Mouse (Mus musculus): ENCODE results near the gene Epp13. TPM values are rescaled to one million over a fixed set of nuclear protein-coding genes. Genes with fewer than 3 reads are reported as not detected.
A peak's percentile ranks its signal among the peaks of the same experiment; 100 is the strongest.
"Not testable (repeated sequence)": the region's sequence is repeated elsewhere in the genome, so short reads cannot be mapped to it uniquely, and the experiment has no call there.

Gene Epp13
- polyA plus RNA-seq, 1 experiment from 2014 or later, result not detected

GRCm38 (mm10) chr7:6300796-6301195, 48.3 kb downstream of the Epp13 start:
- not testable (repeated sequence) for H3K4me2 ChIP-seq (replicated peaks; ENCODE audit: low read depth, low read length); H3K36me3 ChIP-seq (ENCODE audit: control insufficient read depth, insufficient read depth, low read length)

GRCm38 (mm10) chr7:6330458-6331232, 78.1 kb downstream of the Epp13 start:
- Histone ChIP-seq H3K9ac (ENCODE audit: low read depth, low read length) (peak overlapping the region; percentile 81), H3K4me3 (ENCODE audit: low read length) (peak overlapping the region; percentile 61), H3K27me3 (ENCODE audit: control insufficient read depth, insufficient read depth, low read length) (no peaks in the 10 kb centered on the region), H3K4me2 (replicated peaks; ENCODE audit: low read depth, low read length) (peak overlapping the region; percentile 72), H3K36me3 (ENCODE audit: control insufficient read depth, insufficient read depth, low read length) (peaks cover 6% of the 10 kb centered on the region), H3K4me1 (ENCODE audit: control insufficient read depth, insufficient read depth, low read length) (peaks cover 8% of the 10 kb centered on the region; the same call in 1 of the 2 replicates), H3K9me3 (ENCODE audit: control insufficient read depth, low read length) (no peaks in the 10 kb centered on the region), H3K27ac (ENCODE audit: low read depth, low read length) (peak overlapping the region; percentile 74)
- peak; percentile 73 for ATAC-seq (ENCODE audit: low FRiP score, low TSS enrichment)
- 16% methylated on average over 23 of the region's 23 CpGs for WGBS

More at GRCm38 (mm10) chr7:6300796-6301195, 48.3 kb downstream of the Epp13 start:
- H3K9ac ChIP-seq (ENCODE audit: low read depth, low read length); H3K4me3 ChIP-seq (ENCODE audit: low read length); H3K27ac ChIP-seq (ENCODE audit: low read depth, low read length); H3K4me1 ChIP-seq (ENCODE audit: control insufficient read depth, insufficient read depth, low read length); H3K9me3 ChIP-seq (ENCODE audit: control insufficient read depth, low read length); H3K27me3 ChIP-seq (ENCODE audit: control insufficient read depth, insufficient read depth, low read length); ATAC-seq (ENCODE audit: low FRiP score, low TSS enrichment): not testable (repeated sequence)
- WGBS, result 79% methylated on average over 11 of the region's 11 CpGs

GRCm38 (mm10) chr7:6331233-6331956, 78.9 kb downstream of the Epp13 start, which contains the start of gene Zfp583:
TSS of gene Zfp583 (minus strand) at chr7:6331285.
- 6% methylated on average over 30 of the region's 31 CpGs for WGBS
- peaks cover 6% of the 10 kb centered on the region for H3K36me3 ChIP-seq (ENCODE audit: control insufficient read depth, insufficient read depth, low read length)

More at GRCm38 (mm10) chr7:6331233-6331956, 78.9 kb downstream of the Epp13 start, which contains the start of gene Zfp583:
- Histone ChIP-seq H3K9me3 (ENCODE audit: control insufficient read depth, low read length) (no peaks in the 10 kb centered on the region), H3K4me3 (ENCODE audit: low read length) (peak within 1 kb of the TSS; percentile 61), H3K27ac (ENCODE audit: low read depth, low read length) (peak within 1 kb of the TSS; percentile 74), H3K4me2 (replicated peaks; ENCODE audit: low read depth, low read length) (peak within 1 kb of the TSS; percentile 72), H3K27me3 (ENCODE audit: control insufficient read depth, insufficient read depth, low read length) (no peaks in the 10 kb centered on the region), H3K9ac (ENCODE audit: low read depth, low read length) (peak within 1 kb of the TSS; percentile 81), H3K4me1 (ENCODE audit: control insufficient read depth, insufficient read depth, low read length) (peaks cover 8% of the 10 kb centered on the region; the same call in 1 of the 2 replicates)
- peak; percentile 96 for ATAC-seq (ENCODE audit: low FRiP score, low TSS enrichment)

Other genes starting within 250 kb of the Epp13 start
- gene Vmn1r65, start 241.7 kb upstream of the Epp13 start, polyA plus RNA-seq (2014; fragmentation: Nextera tagmentation; extraction: Ambion mirVana), result not detected in 2 replicates
- not detected in 2 replicates for gene Nlrp4c, start 207.5 kb upstream of the Epp13 start, polyA plus RNA-seq (2014; fragmentation: Nextera tagmentation; extraction: Ambion mirVana)
- gene Zfp787, start 96.7 kb upstream of the Epp13 start, polyA plus RNA-seq (2014; fragmentation: Nextera tagmentation; extraction: Ambion mirVana), result 15.3 and 20.9 TPM in 2 replicates
- gene Zfp444, start 80.5 kb upstream of the Epp13 start, polyA plus RNA-seq (2014; fragmentation: Nextera tagmentation; extraction: Ambion mirVana), result 59.7 and 70.8 TPM in 2 replicates
- not detected in 2 replicates for gene Galp, start 55.6 kb upstream of the Epp13 start, polyA plus RNA-seq (2014; fragmentation: Nextera tagmentation; extraction: Ambion mirVana)
- not detected in 2 replicates for gene Zscan5b, start 30.4 kb upstream of the Epp13 start, polyA plus RNA-seq (2014; fragmentation: Nextera tagmentation; extraction: Ambion mirVana)
- gene Zfp667, start 33.9 kb downstream of the Epp13 start, polyA plus RNA-seq (2014; fragmentation: Nextera tagmentation; extraction: Ambion mirVana), result 4.4 and 4.8 TPM in 2 replicates
- gene Zfp583, start 78.6 kb downstream of the Epp13 start, polyA plus RNA-seq (2014; fragmentation: Nextera tagmentation; extraction: Ambion mirVana), result 4.1 and 5.5 TPM in 2 replicates
- gene Gm3854, start 91.0 kb downstream of the Epp13 start, polyA plus RNA-seq (2014; fragmentation: Nextera tagmentation; extraction: Ambion mirVana), result 2.6 TPM in 2 replicates
- 2.1 TPM in 2 replicates for gene Zfp78, start 110.6 kb downstream of the Epp13 start, polyA plus RNA-seq (2014; fragmentation: Nextera tagmentation; extraction: Ambion mirVana)
- gene Zfp28, start 130.6 kb downstream of the Epp13 start, polyA plus RNA-seq (2014; fragmentation: Nextera tagmentation; extraction: Ambion mirVana), result 7.5 and 8.7 TPM in 2 replicates
- gene Smim17, start 146.0 kb downstream of the Epp13 start, polyA plus RNA-seq (2014; fragmentation: Nextera tagmentation; extraction: Ambion mirVana), result not detected in 2 replicates
- gene Gm20715, start 157.6 kb downstream of the Epp13 start, polyA plus RNA-seq (2014; fragmentation: Nextera tagmentation; extraction: Ambion mirVana), result not detected in 2 replicates
- not detected in 2 replicates for gene Olfr1344, start 186.0 kb downstream of the Epp13 start, polyA plus RNA-seq (2014; fragmentation: Nextera tagmentation; extraction: Ambion mirVana)
- gene Olfr1336, start 203.5 kb downstream of the Epp13 start, polyA plus RNA-seq (2014; fragmentation: Nextera tagmentation; extraction: Ambion mirVana), result not detected in 2 replicates
- gene Olfr1346, start 214.4 kb downstream of the Epp13 start, polyA plus RNA-seq (2014; fragmentation: Nextera tagmentation; extraction: Ambion mirVana), result not detected in 2 replicates
- not detected in 2 replicates for gene Olfr5, start 234.2 kb downstream of the Epp13 start, polyA plus RNA-seq (2014; fragmentation: Nextera tagmentation; extraction: Ambion mirVana)
- not detected in 2 replicates for gene Olfr1347, start 247.0 kb downstream of the Epp13 start, polyA plus RNA-seq (2014; fragmentation: Nextera tagmentation; extraction: Ambion mirVana)